Mouse (Mus musculus) stomach, embryonic 15.5 days (tissue): ENCODE results near the gene Ankrd65. TPM values are rescaled to one million over a fixed set of nuclear protein-coding genes. Genes with fewer than 3 reads are reported as not detected.

Source experiments
- ATAC-seq: fragments of 200-750 bp; cut with Nextera tagmentation; 2 replicates; pipeline ENCODE4 v1.8.0; 2017; ENCODE audit warnings: low read depth, moderate number of reproducible peaks, moderate TSS enrichment; ENCODE audit not compliant: insufficient read depth, low FRiP score
- H3K27ac ChIP-seq: fragments of 300-500 bp; sonication (generic); 2 replicates; pipeline ENCODE4 v1.5.1; 2015; ENCODE audit warnings: mild to moderate bottlenecking, inconsistent platforms
- H3K27me3 ChIP-seq: fragments of 300-500 bp; sonication (generic); replicated peaks from 2 replicates; pipeline ENCODE4 v1.6.1; 2015; ENCODE audit warnings: inconsistent platforms
- H3K36me3 ChIP-seq: fragments of 300-500 bp; sonication (generic); 2 replicates; pipeline ENCODE4 v1.6.1; 2015; ENCODE audit warnings: inconsistent platforms
- H3K4me1 ChIP-seq: fragments of 300-500 bp; sonication (generic); 2 replicates; pipeline ENCODE4 v1.6.1; 2015; ENCODE audit warnings: inconsistent platforms
- H3K4me2 ChIP-seq: fragments of 300-500 bp; sonication (generic); 2 replicates; pipeline ENCODE4 v1.6.1; 2015; ENCODE audit warnings: mild to moderate bottlenecking, inconsistent platforms
- H3K4me3 ChIP-seq: fragments of 300-500 bp; sonication (generic); replicated peaks from 2 replicates; pipeline ENCODE4 v1.5.1; 2015; ENCODE audit warnings: inconsistent platforms
- H3K9ac ChIP-seq: fragments of 300-500 bp; sonication (generic); 2 replicates; pipeline ENCODE4 v1.6.1; 2015; ENCODE audit warnings: inconsistent platforms
- H3K9me3 ChIP-seq: fragments of 300-500 bp; sonication (generic); 2 replicates; pipeline ENCODE4 v1.6.1; 2016; ENCODE audit warnings: inconsistent platforms
- WGBS: fragments of 180-500 bp; shearing (Covaris S2); methylation state at CpG from one replicate; pipeline ENCODE4 v1.1.7; 2015; 5-methylcytosine and 5-hydroxymethylcytosine counted together
- polyA plus RNA-seq: library from polyadenylated mRNA; unstranded; fragments of >200 nt; fragmentation: Nextera tagmentation; extraction: Ambion mirVana; gene quantifications from 2 replicates; pipeline ENCODE4 v1.2.1, GENCODE M21; 2015

The Ankrd65 gene
- polyA plus RNA-seq, 1 experiment from 2014 or later = 0.22 TPM

GRCm38 (mm10) chr4:155761356-155762099 is 28.7 kb upstream of the Ankrd65 start:
- no peaks in the 10 kb centered on the region for H3K9me3 ChIP-seq
- H3K4me3 ChIP-seq = peak overlapping the region; percentile 78
- peak overlapping the region; percentile 98 for H3K4me2 ChIP-seq
- H3K27ac ChIP-seq = peak overlapping the region; percentile 63; the same call in 1 of the 2 replicates
- H3K9ac ChIP-seq = peak overlapping the region; percentile 66
- peaks cover 13% of the 10 kb centered on the region for H3K4me1 ChIP-seq
- ATAC-seq = no peak
- no peaks in the 10 kb centered on the region for H3K36me3 ChIP-seq
- 2% methylated on average over 28 of the region's 28 CpGs for WGBS
- no peaks in the 10 kb centered on the region for H3K27me3 ChIP-seq

DNA sequence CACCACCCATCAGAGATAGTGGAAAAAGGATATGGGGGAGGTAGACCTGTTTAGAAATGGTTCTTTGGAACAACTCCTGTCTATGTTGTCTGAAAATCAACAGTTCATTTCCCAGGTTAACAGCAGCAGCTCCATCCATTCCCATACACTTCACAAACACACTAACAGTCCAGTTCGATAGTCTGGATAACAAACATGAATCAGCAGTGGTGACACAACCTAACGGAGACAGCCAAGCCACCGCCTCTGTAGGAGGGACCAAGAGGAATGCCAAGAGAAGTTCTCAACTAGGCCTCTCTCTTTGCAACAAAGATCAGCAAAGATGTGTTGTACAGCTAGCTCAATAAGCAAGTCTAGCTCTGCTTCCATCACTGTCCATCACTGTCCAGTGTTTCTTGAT is 27.9 kb upstream of the Ankrd65 start:
- Histone ChIP-seq H3K9ac (no peak overlapping the region), H3K9me3 (no peaks in the 10 kb centered on the region), H3K36me3 (no peaks in the 10 kb centered on the region), H3K27ac (no peak overlapping the region), H3K4me2 (no peak overlapping the region), H3K27me3 (no peaks in the 10 kb centered on the region), H3K4me3 (no peak overlapping the region), H3K4me1 (peaks cover 13% of the 10 kb centered on the region)
- no peak for ATAC-seq
- 77% methylated on average over 3 of the region's 3 CpGs for WGBS

DNA sequence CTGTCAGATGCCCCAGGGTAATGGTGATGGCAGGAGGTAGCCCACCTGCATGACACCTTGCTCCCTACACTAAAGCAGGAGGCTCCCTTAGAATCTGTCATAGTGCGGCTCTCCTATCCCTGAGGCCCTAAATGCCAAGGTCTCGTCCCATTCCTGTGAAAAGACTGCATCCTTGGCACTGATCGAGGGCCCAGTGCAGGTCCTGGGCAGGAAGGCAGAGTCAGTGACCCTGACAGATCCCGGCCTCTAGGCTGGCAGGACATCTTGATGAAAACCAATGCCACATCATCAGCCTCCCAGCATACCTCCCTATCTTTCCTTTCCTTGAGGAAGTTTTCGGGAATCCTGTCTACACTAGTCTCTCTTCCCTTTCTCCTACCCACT is 20.8 kb upstream of the Ankrd65 start:
- peaks cover 16% of the 10 kb centered on the region; the same call in 1 of the 2 replicates for H3K4me1 ChIP-seq
- no peaks in the 10 kb centered on the region for H3K9me3 ChIP-seq
- H3K27ac ChIP-seq = peak overlapping the region; percentile 63; the same call in 1 of the 2 replicates
- no peaks in the 10 kb centered on the region for H3K27me3 ChIP-seq
- H3K4me3 ChIP-seq = peak overlapping the region; percentile 53
- peak overlapping the region; percentile 81 for H3K4me2 ChIP-seq
- no peaks in the 10 kb centered on the region for H3K36me3 ChIP-seq
- H3K9ac ChIP-seq = peak overlapping the region; percentile 64; the same call in 1 of the 2 replicates
- no peak for ATAC-seq
- 64% methylated on average over 5 of the region's 5 CpGs for WGBS

- peak; percentile 85 for ATAC-seq
- WGBS = under 1% methylated on average over 39 of the region's 39 CpGs
Measured at GRCm38 (mm10) chr4:155769880-155770512, 20.2 kb upstream of the Ankrd65 start.

GRCm38 (mm10) chr4:155770626-155771025 is 19.6 kb upstream of the Ankrd65 start:
- H3K27ac ChIP-seq = no peak overlapping the region
- no peak for ATAC-seq
- WGBS = 44% methylated on average over 24 of the region's 24 CpGs
- H3K4me1 ChIP-seq = peaks cover 24% of the 10 kb centered on the region
- peak overlapping the region; percentile 53 for H3K4me3 ChIP-seq
- H3K27me3 ChIP-seq = no peaks in the 10 kb centered on the region
- H3K4me2 ChIP-seq = peak overlapping the region; percentile 81
- no peaks in the 10 kb centered on the region for H3K36me3 ChIP-seq
- peak overlapping the region; percentile 64; the same call in 1 of the 2 replicates for H3K9ac ChIP-seq
- no peaks in the 10 kb centered on the region for H3K9me3 ChIP-seq

More at GRCm38 (mm10) chr4:155769880-155770512, 20.2 kb upstream of the Ankrd65 start:
- Histone ChIP-seq H3K27me3 (no peaks in the 10 kb centered on the region), H3K4me3 (peak overlapping the region; percentile 53), H3K9ac (peak overlapping the region; percentile 64), H3K27ac (peak overlapping the region; percentile 63), H3K4me1 (peaks cover 18% of the 10 kb centered on the region), H3K4me2 (peak overlapping the region; percentile 81), H3K9me3 (no peaks in the 10 kb centered on the region), H3K36me3 (no peaks in the 10 kb centered on the region)

GRCm38 (mm10) chr4:155771706-155772105 is 18.5 kb upstream of the Ankrd65 start:
- Histone ChIP-seq H3K36me3 (no peaks in the 10 kb centered on the region), H3K4me1 (peaks cover 31% of the 10 kb centered on the region), H3K27me3 (no peaks in the 10 kb centered on the region), H3K27ac (no peak overlapping the region), H3K4me3 (no peak overlapping the region), H3K9ac (no peak overlapping the region), H3K4me2 (no peak overlapping the region), H3K9me3 (no peaks in the 10 kb centered on the region)
- WGBS = 74% methylated on average over 2 of the region's 2 CpGs
- ATAC-seq = no peak

DNA sequence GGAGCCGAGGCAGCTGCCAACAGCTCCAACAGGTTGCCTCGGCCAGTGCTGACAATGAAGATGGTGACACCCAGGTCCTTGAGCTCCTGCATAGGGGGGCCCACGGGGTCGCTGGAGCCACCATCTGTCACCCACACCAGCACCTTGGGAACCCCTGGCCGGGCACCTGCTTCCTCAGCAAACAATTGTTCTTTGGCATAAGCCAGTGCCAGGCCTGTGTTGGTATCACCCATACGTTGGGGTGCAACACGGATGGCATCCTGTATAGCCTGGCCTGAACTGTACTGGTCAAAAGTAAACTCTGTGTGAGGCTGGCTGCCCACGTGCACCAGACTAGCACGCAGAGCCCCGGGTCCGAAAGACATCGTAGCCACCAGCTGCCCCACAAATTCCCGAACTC is 17.5 kb upstream of the Ankrd65 start:
- Histone ChIP-seq H3K9me3 (no peaks in the 10 kb centered on the region), H3K9ac (no peak overlapping the region), H3K4me1 (peaks cover 38% of the 10 kb centered on the region), H3K4me3 (no peak overlapping the region), H3K36me3 (no peaks in the 10 kb centered on the region), H3K4me2 (peak overlapping the region; percentile 77; the same call in 1 of the 2 replicates), H3K27me3 (no peaks in the 10 kb centered on the region), H3K27ac (no peak overlapping the region)
- 85% methylated on average over 13 of the region's 13 CpGs for WGBS
- no peak for ATAC-seq

GRCm38 (mm10) chr4:155773335-155774078 is 16.7 kb upstream of the Ankrd65 start:
- Histone ChIP-seq H3K9ac (no peak overlapping the region), H3K27ac (no peak overlapping the region)
- WGBS = 29% methylated on average over 5 of the region's 5 CpGs

DNA sequence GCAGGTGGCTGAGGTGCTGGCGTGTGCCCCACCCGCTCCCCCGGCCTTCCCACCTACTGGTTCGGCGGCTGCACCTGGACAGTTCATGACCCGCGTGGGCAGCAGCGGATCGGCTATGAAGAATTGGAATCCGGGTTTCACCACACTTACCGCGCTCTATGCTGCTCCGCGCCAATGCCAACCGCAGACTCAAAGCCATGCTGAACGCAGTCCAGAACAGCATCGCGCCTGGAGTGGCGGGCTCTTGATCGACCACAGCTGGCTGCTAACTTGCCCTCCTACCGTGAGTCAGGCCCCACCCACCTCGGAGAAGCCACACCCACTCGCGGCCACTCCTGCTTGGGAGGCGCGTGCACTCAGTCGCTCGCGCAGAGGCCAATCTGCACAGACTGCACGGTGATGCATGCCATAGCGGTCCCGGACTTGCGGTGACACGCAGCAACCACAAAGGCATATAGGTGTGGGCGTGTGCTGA is 15.9 kb upstream of the Ankrd65 start, which contains the start of gene Vwa1:
TSS of gene Vwa1 (minus strand) at position 419 of the 475 bp plus-strand sequence.
- peak within 1 kb of the TSS; percentile 77 for H3K4me2 ChIP-seq
- H3K9me3 ChIP-seq = no peaks in the 10 kb centered on the region
- H3K4me1 ChIP-seq = peaks cover 39% of the 10 kb centered on the region
- peak within 1 kb of the TSS; percentile 47 for H3K4me3 ChIP-seq
- peak; percentile 82 for ATAC-seq
- WGBS = under 1% methylated on average over 35 of the region's 35 CpGs
- no peak within 1 kb of the TSS for H3K9ac ChIP-seq
- H3K36me3 ChIP-seq = no peaks in the 10 kb centered on the region
- no peaks in the 10 kb centered on the region for H3K27me3 ChIP-seq
- H3K27ac ChIP-seq = peak within 1 kb of the TSS; percentile 86

More at GRCm38 (mm10) chr4:155773335-155774078, 16.7 kb upstream of the Ankrd65 start:
- Histone ChIP-seq H3K36me3 (no peaks in the 10 kb centered on the region), H3K4me1 (peaks cover 40% of the 10 kb centered on the region), H3K9me3 (no peaks in the 10 kb centered on the region), H3K4me2 (peak overlapping the region; percentile 77), H3K4me3 (peak overlapping the region; percentile 47), H3K27me3 (no peaks in the 10 kb centered on the region)
- no peak for ATAC-seq

DNA sequence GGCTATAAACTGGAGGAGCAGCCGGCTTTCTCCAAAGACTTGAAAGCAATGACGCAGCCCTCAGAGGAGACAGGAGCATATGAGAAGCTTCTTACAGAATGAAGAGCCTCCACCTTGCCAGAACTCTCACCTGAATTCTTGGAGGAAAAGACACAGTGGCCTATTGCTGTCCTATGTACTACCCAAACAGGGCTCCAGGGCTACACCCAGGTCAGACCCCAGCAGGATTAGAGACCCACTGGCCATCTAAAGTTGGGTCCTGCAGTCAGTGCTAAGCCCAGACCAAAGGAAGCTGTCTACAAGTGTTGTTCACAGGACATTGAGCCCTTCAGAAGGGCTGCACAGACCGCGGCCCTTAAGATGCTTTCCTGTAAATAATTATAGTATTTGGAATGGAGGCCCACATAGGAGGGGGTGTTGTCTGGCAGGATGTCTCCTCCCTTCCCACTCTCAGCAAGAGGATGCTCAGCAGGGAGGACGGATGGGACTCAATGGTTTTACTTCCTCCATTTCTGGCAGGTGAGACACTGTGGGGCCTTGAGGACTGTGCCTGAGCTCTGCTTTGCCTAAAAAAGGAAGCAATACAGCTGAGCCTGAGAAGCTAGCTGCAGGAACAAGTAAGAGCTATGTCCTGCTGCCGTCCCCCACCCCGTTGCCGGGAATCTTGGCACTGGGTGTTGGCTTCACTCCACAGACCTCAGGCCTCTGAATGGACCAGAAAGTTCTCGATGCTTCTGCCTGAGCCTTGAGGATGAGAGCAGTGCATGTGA is 15.1 kb upstream of the Ankrd65 start:
- Histone ChIP-seq H3K36me3 (no peaks in the 10 kb centered on the region), H3K9ac (no peak overlapping the region), H3K4me2 (peak overlapping the region; percentile 77), H3K27me3 (no peaks in the 10 kb centered on the region), H3K4me3 (peak overlapping the region; percentile 47; the same call in 1 of the 2 replicates), H3K27ac (peak overlapping the region; percentile 86), H3K4me1 (peaks cover 35% of the 10 kb centered on the region), H3K9me3 (no peaks in the 10 kb centered on the region)
- ATAC-seq = no peak
- WGBS = 37% methylated on average over 9 of the region's 9 CpGs

- Histone ChIP-seq H3K27ac (peak overlapping the region; percentile 86), H3K27me3 (no peaks in the 10 kb centered on the region), H3K36me3 (no peaks in the 10 kb centered on the region), H3K9ac (no peak overlapping the region), H3K4me3 (no peak overlapping the region), H3K9me3 (no peaks in the 10 kb centered on the region), H3K4me2 (no peak overlapping the region), H3K4me1 (peaks cover 32% of the 10 kb centered on the region)
- WGBS = 67% methylated on average over 3 of the region's 3 CpGs
- no peak for ATAC-seq
Measured at GRCm38 (mm10) chr4:155775855-155776254, 14.4 kb upstream of the Ankrd65 start.
